Mouse (Mus musculus): Measurements from ENCODE around the gene Eml1.

GRCm38 (mm10) chr12:108432578-108432977 is 61.8 kb downstream of the Eml1 start:
- TF ChIP-seq POLR2A (IDR thresholded peaks at IDR 0.05; ENCODE audit: low read depth, low read length): no peak
- TF ChIP-seq CTCF (IDR thresholded peaks at IDR 0.05; ENCODE audit: borderline replicate concordance, insufficient read depth, low read length): no peak

All from embryonic fibroblast, embryonic 13.5 days (primary cell).